Mouse (Mus musculus) embryonic facial prominence, embryonic 11.5 days (tissue): ENCODE data around the gene Igsf8. TPM values are rescaled to one million over a fixed set of nuclear protein-coding genes. Genes with fewer than 3 reads are reported as not detected.
A peak's percentile ranks its signal among the peaks of the same experiment; 100 is the strongest.

ENCODE experiments used
- ATAC-seq: fragments of 200-750 bp; cut with Nextera tagmentation; replicated peaks from 2 replicates; pipeline ENCODE4 v1.8.0; 2017; ENCODE audit warnings: low read depth; ENCODE audit not compliant: insufficient number of reproducible peaks, low FRiP score, low TSS enrichment
- DNase-seq: peaks from one replicate; pipeline ENCODE4 v3.0.0-alpha.2; 2015; ENCODE audit warnings: low spot score
- H3K27ac ChIP-seq: fragments of 300-500 bp; sonication (generic); replicated peaks from 2 replicates; pipeline ENCODE4 v1.5.1; 2014; ENCODE audit warnings: mild to moderate bottlenecking, low read depth, low read length, control low read depth
- H3K27me3 ChIP-seq: fragments of 300-500 bp; sonication (generic); 2 replicates; pipeline ENCODE4 v1.6.1; 2014; ENCODE audit warnings: mild to moderate bottlenecking, low read length, moderate library complexity, mixed read lengths; ENCODE audit not compliant: control insufficient read depth, insufficient read depth
- H3K36me3 ChIP-seq: fragments of 300-500 bp; sonication (generic); replicated peaks from 2 replicates; pipeline ENCODE4 v1.6.1; 2014; ENCODE audit warnings: low read depth, mild to moderate bottlenecking, low read length, moderate library complexity, mixed read lengths; ENCODE audit not compliant: control insufficient read depth, insufficient read depth
- H3K4me1 ChIP-seq: fragments of 300-500 bp; sonication (generic); 2 replicates; pipeline ENCODE4 v1.6.1; 2014; ENCODE audit warnings: low read length, mixed read lengths; ENCODE audit not compliant: control insufficient read depth, insufficient read depth
- H3K4me2 ChIP-seq: fragments of 300-500 bp; sonication (generic); 2 replicates; pipeline ENCODE4 v1.6.1; 2014; ENCODE audit warnings: low read depth, mild to moderate bottlenecking, control low read depth, low read length, moderate library complexity
- H3K4me3 ChIP-seq: fragments of 300-500 bp; sonication (generic); 2 replicates; pipeline ENCODE4 v1.5.1; 2014; ENCODE audit warnings: low read depth, low read length, control low read depth
- H3K9ac ChIP-seq: fragments of 300-500 bp; sonication (generic); replicated peaks from 2 replicates; pipeline ENCODE4 v1.6.1; 2014; ENCODE audit warnings: mild to moderate bottlenecking, control low read depth, low read length
- H3K9me3 ChIP-seq: fragments of 300-500 bp; sonication (generic); replicated peaks from 2 replicates; pipeline ENCODE4 v1.6.1; 2016; ENCODE audit warnings: mild to moderate bottlenecking, low read length, inconsistent platforms, mixed read lengths; ENCODE audit not compliant: control insufficient read depth
- WGBS: fragments of 180-500 bp; shearing (Covaris S2); extraction: QIAGEN DNeasy Blood & Tissue Kit; methylation state at CpG from one replicate; pipeline ENCODE4 v1.1.7; 2014; 5-methylcytosine and 5-hydroxymethylcytosine counted together
- polyA plus RNA-seq: library from polyadenylated mRNA; unstranded; fragments of >200 nt; fragmentation: Nextera tagmentation; extraction: Ambion mirVana; gene quantifications from 2 replicates; pipeline ENCODE4 v1.2.1, GENCODE M21; 2014

Gene Igsf8
- polyA plus RNA-seq, 1 experiment from 2014 or later: 30.1 TPM

DNA sequence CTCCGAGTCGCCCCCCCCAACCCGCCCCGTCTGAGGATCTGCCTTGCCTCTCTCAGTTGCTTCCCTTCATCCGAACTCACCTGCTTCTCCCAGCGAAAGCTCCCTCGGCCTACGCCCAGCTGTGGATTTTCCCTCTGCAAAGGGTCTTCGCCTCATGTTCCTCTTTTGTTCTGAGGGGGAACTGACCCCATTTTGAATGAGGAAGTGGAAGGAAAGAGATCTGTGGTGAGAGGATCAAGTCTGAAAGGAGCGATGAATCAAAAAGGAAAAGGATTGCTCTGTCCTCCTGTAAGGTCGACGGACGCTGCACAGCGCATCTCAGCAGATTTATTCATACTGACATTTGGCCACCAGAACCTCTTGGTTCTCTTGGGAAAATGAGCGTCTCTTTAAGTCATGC lies 74.4 kb downstream of the Igsf8 start:
- no peak for ATAC-seq
- no peaks in the 10 kb centered on the region for H3K9me3 ChIP-seq
- no peak overlapping the region for H3K9ac ChIP-seq
- H3K27ac ChIP-seq: no peak overlapping the region
- no peak overlapping the region for H3K4me3 ChIP-seq
- H3K27me3 ChIP-seq: peaks cover 9% of the 10 kb centered on the region
- DNase-seq: no peak
- no peak overlapping the region for H3K4me2 ChIP-seq
- no peaks in the 10 kb centered on the region for H3K36me3 ChIP-seq
- no peaks in the 10 kb centered on the region for H3K4me1 ChIP-seq
- 76% methylated on average over 15 of the region's 15 CpGs for WGBS

GRCm38 (mm10) chr1:172337411-172338185 lies 76.2 kb downstream of the Igsf8 start:
- peaks cover 20% of the 10 kb centered on the region for H3K27me3 ChIP-seq

GRCm38 (mm10) chr1:172340729-172341321 lies 79.4 kb downstream of the Igsf8 start, which contains the start of gene Kcnj10:
Kcnj10 (plus strand) TSS chr1:172341210.
- Histone ChIP-seq H3K9me3 (no peaks in the 10 kb centered on the region), H3K4me3 (peak within 1 kb of the TSS; percentile 33), H3K27ac (no peak within 1 kb of the TSS), H3K9ac (peak within 1 kb of the TSS; percentile 22; the same call in 1 of the 2 replicates), H3K27me3 (peaks cover 20% of the 10 kb centered on the region), H3K4me2 (peak within 1 kb of the TSS; percentile 60), H3K4me1 (no peaks in the 10 kb centered on the region), H3K36me3 (no peaks in the 10 kb centered on the region)
- ATAC-seq: peak; percentile 89
- 2% methylated on average over 38 of the region's 38 CpGs for WGBS
- DNase-seq: peak; percentile 88

More at GRCm38 (mm10) chr1:172337411-172338185, 76.2 kb downstream of the Igsf8 start:
- 46% methylated on average over 2 of the region's 2 CpGs for WGBS
- Histone ChIP-seq H3K27ac (no peak overlapping the region), H3K9me3 (no peaks in the 10 kb centered on the region), H3K9ac (no peak overlapping the region), H3K4me3 (no peak overlapping the region), H3K4me2 (no peak overlapping the region), H3K36me3 (no peaks in the 10 kb centered on the region), H3K4me1 (no peaks in the 10 kb centered on the region)
- no peak for DNase-seq
- no peak for ATAC-seq

DNA sequence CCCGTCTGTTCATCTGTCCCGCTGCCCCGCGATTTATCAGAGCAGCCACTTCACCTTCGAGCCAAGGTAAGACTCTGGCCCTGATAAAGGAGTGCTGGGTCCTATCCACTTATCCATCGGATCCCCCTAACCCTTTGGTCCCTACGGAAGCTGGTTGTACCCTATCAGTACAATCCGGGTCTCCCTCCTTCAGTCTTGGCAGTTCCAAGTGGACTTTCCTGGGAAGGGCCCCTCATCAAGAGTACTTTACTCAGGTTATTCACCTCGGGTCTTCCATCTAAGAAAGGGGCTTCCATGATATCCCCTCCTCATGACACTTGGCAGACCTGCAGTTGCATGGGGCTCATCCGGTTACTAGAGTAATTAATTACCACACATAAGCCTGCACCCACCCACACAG lies 79.9 kb downstream of the Igsf8 start:
- H3K36me3 ChIP-seq: no peaks in the 10 kb centered on the region
- H3K9me3 ChIP-seq: no peaks in the 10 kb centered on the region
- peak overlapping the region; percentile 33 for H3K4me3 ChIP-seq
- DNase-seq (no peak), ATAC-seq (peak; percentile 50; the same call in 1 of the 2 replicates)
- no peak overlapping the region for H3K27ac ChIP-seq
- peak overlapping the region; percentile 60 for H3K4me2 ChIP-seq
- H3K9ac ChIP-seq: no peak overlapping the region
- H3K4me1 ChIP-seq: no peaks in the 10 kb centered on the region
- H3K27me3 ChIP-seq: peaks cover 20% of the 10 kb centered on the region
- whole genome bisulfite sequencing: 22% methylated on average over 10 of the region's 10 CpGs

DNA sequence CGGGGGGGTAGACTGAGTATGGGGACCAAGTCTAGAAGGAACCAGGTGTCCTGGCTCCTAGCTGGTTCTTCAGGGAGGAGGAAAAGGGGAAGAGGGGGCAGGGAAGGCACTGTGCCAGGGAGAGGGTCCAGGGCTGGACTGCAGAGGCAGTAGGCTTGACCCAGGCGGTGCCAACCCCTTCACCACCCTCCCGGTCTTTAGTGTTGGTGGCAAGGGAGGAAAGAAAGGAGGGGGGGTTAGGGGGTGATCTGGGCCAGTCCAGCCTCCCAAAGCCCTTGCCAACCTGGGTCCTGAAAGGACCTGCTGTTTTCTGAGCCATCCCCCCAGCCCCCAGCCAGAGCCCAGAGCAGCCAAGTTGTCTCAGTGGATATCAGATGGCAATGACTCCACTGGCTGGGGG lies 81.3 kb downstream of the Igsf8 start:
- ATAC-seq (no peak), DNase-seq (no peak)
- Histone ChIP-seq H3K9ac (no peak overlapping the region), H3K4me1 (no peaks in the 10 kb centered on the region), H3K4me3 (no peak overlapping the region), H3K4me2 (no peak overlapping the region), H3K27me3 (peaks cover 20% of the 10 kb centered on the region), H3K27ac (no peak overlapping the region), H3K36me3 (no peaks in the 10 kb centered on the region), H3K9me3 (no peaks in the 10 kb centered on the region)
- 80% methylated on average over 3 of the region's 3 CpGs for WGBS

DNA sequence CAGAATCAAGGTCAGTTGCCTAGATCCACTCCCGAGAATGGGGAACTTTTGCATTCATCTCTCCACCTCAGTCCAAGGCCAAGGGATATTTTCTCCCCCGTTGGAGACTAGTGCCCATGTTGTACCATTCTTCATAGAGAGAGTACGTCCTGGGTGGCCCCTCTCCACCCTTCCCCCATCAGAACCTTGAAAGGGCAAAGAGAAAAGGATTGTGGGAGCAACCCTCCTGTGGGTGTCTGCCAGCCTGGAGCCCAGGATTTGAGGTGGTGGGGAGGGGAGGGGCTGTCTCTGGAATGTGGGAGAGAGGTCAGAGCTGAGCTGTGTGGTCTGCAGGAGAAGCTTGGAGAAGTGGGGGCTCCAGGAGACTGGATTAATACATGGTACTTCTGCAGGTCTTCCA lies 82.5 kb downstream of the Igsf8 start:
- no peak overlapping the region for H3K9ac ChIP-seq
- no peak overlapping the region for H3K27ac ChIP-seq
- WGBS: 67% methylated on average over 3 of the region's 3 CpGs
- no peaks in the 10 kb centered on the region for H3K36me3 ChIP-seq
- no peaks in the 10 kb centered on the region for H3K9me3 ChIP-seq
- no peaks in the 10 kb centered on the region for H3K4me1 ChIP-seq
- H3K27me3 ChIP-seq: peaks cover 20% of the 10 kb centered on the region
- DNase-seq (no peak), ATAC-seq (no peak)
- H3K4me3 ChIP-seq: no peak overlapping the region
- no peak overlapping the region for H3K4me2 ChIP-seq

- DNase-seq (no peak), ATAC-seq (no peak)
- Histone ChIP-seq H3K9ac (no peak overlapping the region), H3K9me3 (no peaks in the 10 kb centered on the region), H3K4me3 (no peak overlapping the region), H3K36me3 (no peaks in the 10 kb centered on the region), H3K4me1 (no peaks in the 10 kb centered on the region), H3K27me3 (peaks cover 17% of the 10 kb centered on the region), H3K27ac (no peak overlapping the region), H3K4me2 (no peak overlapping the region)
- 84% methylated on average over 7 of the region's 7 CpGs for WGBS
Observed at GRCm38 (mm10) chr1:172344820-172345219, 83.4 kb downstream of the Igsf8 start.

GRCm38 (mm10) chr1:172346707-172347106 lies 85.3 kb downstream of the Igsf8 start:
- no peak overlapping the region for H3K9ac ChIP-seq
- no peak for DNase-seq
- no peaks in the 10 kb centered on the region; the same call in 1 of the 2 replicates for H3K4me1 ChIP-seq
- no peak overlapping the region for H3K27ac ChIP-seq
- no peaks in the 10 kb centered on the region for H3K36me3 ChIP-seq
- ATAC-seq: no peak
- H3K4me2 ChIP-seq: no peak overlapping the region
- H3K4me3 ChIP-seq: no peak overlapping the region
- peaks cover 3% of the 10 kb centered on the region for H3K27me3 ChIP-seq
- no peaks in the 10 kb centered on the region for H3K9me3 ChIP-seq
- 83% methylated on average over 10 of the region's 10 CpGs for WGBS
